Mouse (Mus musculus) brain, embryonic 14.5 days (tissue): ENCODE results near the gene Ska3.

Source experiments
- CTCF ChIP-seq: fragments of 200-500 bp; IDR thresholded peaks from 2 replicates; pipeline ENCODE4 v1.5.1; 2012; ENCODE audit warnings: inconsistent platforms, mild to moderate bottlenecking, moderate library complexity, borderline replicate concordance; ENCODE audit not compliant: insufficient read depth, insufficient read length; ENCODE audit errors: extremely low read depth
- POLR2A ChIP-seq: fragments of 200-500 bp; IDR thresholded peaks from 2 replicates; pipeline ENCODE4 v1.6.1; 2012; ENCODE audit warnings: mild to moderate bottlenecking, inconsistent platforms, borderline replicate concordance; ENCODE audit not compliant: poor library complexity, insufficient read depth, insufficient read length, severe bottlenecking; ENCODE audit errors: extremely low read depth

DNA sequence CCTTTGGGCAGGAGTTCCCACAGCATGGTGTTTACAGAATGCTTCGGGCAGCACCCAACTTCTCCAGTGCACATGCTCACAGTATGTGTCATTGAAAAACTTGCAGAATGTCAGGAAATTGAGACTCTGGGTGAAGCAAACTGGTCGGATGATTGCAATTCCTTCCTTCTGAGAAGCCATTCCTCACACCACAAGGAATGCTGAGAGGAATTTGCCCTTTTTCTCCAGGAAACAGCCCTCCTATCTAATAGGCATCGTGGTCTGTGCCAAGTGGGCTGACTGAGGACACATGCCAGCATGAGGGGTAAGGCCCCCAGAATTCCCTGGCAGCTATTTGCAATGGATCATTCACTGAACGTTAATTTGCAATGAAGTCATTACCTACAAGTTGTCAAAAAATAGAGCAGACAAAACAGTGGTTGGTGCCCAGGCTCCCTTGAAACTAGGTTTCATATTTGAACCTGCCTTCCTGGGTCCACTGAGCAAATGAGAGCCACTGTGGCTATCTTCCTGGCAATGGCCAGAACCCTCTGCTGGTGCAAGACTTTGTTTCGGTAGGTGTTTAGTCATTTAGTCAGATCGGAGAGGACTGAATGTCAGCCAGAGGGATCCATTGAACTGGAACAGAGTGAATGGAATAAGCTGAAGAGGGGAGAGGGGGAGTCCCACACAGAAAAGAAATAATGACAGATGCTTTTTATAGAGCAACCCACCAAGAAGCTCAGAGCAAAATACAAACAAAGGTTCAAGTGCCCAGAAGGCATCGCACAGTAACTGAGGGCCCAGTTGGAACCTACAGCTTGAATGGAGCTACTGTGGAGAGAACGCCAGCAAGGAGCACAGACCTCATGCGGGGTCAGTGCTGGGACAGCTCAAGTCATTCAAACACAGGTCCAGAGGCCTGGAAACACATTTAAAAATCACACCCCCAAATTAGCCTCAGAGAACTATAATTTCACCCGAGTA lies 65.3 kb downstream of the Ska3 start:
- TF ChIP-seq CTCF, result no peak
- TF ChIP-seq POLR2A, result no peak
